Mouse (Mus musculus) cerebellum, adult 9-10 months (tissue): ENCODE data around the gene Pdk4.
A peak's percentile ranks its signal among the peaks of the same experiment; 100 is the strongest.

ENCODE experiments used
- DNase-seq: peaks from one replicate; pipeline ENCODE4 v3.0.0; 2022

Pdk4 gene

DNA sequence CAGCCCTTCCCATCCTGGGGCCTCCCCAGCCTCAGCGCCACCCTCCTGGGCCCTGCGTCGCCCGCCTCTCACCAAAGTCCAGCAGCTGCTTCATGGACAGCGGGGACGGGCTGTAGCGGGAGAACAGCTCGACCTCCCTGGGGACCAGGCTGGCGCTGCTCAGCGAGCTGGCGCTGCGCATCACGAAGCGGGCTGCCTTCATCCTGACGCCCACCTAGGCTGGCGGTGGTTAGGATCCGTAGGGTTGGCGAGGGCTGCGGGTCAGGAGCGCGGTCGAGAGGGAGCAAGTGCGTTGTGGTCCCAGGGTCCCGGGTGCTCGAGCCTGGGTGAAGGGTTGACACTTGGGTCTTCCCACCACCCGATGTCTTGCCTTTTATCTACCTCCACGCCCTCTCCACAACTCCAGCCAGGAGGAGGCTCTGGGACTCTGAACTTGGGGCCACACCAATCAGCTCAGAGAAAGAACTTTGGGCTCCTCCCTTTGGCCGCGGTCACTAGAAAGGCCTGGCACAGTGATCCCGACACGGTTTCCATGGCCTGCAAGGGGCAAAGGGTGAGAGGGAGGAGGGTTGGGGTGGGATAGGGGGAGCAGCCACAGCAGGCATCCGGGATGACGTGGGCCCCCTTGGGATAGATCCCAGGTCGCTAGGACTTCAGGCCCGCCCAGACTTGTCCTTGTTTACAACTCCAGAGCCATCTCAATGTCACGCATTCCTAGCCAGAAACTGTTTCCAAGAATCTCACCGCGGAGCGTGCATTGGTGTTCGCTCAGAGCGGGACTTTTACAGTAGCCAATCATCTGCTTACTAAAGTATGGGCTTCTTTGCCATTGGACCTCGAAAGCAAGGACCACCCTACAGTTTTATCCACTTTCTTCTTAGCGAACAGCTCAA, at the start of gene Pdk4:
Gene Pdk4 (minus strand): TSS at position 349 of the 893 bp plus-strand sequence.
- DNase-seq = peak; percentile 23

- DNase-seq = no peak
These were observed 41.8 kb upstream of the Pdk4 start for GRCm38 (mm10) chr6:5537855-5538365.

- DNase-seq = no peak
These were observed 39.6 kb upstream of the Pdk4 start for GRCm38 (mm10) chr6:5535754-5536153.

DNA sequence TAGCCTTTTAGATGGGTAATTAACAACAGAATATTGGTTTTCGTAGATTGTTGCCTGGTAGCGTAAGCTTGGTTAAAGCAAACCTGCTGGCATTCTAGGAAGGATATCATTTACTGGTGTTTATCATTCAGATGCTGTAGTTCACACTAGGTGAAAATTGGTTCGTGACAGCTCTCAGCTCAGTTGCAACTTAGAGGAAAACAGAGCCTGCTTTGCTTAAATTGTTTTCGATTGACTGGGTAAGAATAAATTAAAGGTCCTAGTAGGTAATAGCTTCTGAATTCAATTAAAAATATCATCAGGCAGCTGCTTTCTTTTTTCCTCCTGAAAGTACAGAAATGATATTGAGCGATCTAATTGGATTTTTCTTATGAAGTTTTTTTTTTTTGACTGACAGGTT, 21.0 kb upstream of the Pdk4 start:
- DNase-seq = no peak

DNA sequence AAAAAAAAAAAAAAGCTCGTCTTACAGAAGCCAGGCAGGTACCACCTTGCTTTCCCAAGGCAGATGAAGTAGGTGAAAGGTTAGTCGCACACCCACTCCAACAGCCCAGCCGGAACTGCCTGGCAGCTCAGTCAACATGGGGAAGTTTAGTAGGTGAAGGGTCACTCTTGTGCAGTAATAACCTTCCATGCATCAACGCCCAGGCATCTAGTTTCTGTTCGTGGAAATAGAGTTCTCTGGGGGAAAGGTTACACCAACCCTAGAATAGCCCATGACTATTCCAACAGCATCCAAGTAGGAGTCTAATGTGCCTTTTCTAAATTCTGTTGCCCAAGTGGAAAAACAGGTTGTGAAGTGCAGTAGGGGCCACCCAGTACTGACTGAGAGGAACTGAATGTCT, 13.6 kb upstream of the Pdk4 start:
- DNase-seq = no peak

GRCm38 (mm10) chr6:5509303-5509702, 13.2 kb upstream of the Pdk4 start:
- DNase-seq = no peak

- DNase-seq = no peak
These were observed 11.7 kb upstream of the Pdk4 start for GRCm38 (mm10) chr6:5507821-5508220.

GRCm38 (mm10) chr6:5506271-5506670, 10.2 kb upstream of the Pdk4 start:
- DNase-seq = no peak

GRCm38 (mm10) chr6:5502810-5503209, 6.7 kb upstream of the Pdk4 start:
- no peak for DNase-seq

DNA sequence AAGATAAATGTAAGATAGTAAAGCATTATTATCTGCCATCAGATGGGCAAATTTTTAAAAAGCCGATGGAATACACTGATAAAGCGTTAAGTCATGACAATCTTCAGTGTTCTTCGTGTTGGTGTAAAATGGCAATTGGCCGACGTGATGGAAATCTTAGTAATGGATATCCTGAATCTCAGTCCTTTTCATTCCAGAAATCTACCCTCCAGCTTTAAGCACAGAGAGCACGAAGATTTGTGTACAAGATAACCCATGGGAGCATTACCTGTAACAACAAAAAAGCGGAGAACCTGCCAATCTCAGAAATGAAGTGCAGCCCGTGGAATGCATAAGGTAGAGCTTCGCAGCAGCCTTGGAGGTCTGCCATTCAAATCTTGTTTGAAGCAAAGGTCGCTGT, 5.4 kb upstream of the Pdk4 start:
- no peak for DNase-seq

GRCm38 (mm10) chr6:5498740-5499139, 2.6 kb upstream of the Pdk4 start:
- DNase-seq = no peak

GRCm38 (mm10) chr6:5496854-5497235, 736 bp upstream of the Pdk4 start:
- no peak for DNase-seq

DNA sequence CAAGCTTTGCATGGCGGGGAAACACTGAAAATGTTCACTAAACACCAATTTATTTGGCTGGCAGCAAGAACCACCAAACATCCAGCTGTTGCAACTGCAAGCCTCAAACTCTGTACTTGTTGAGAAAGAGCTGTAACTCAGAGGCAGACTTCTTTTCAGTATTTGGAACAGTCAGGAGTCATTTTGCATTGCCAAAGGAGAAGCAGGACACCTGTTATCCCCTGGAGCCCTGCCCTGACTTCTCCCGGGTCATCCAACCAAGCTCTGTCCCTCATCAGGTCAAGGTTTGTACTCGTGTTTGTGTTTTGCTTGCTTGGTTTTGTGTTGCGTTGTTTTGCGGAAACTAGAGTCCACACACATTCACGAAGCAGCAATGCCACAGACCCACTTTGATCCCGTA, 11.1 kb downstream of the Pdk4 start:
- DNase-seq = no peak

DNA sequence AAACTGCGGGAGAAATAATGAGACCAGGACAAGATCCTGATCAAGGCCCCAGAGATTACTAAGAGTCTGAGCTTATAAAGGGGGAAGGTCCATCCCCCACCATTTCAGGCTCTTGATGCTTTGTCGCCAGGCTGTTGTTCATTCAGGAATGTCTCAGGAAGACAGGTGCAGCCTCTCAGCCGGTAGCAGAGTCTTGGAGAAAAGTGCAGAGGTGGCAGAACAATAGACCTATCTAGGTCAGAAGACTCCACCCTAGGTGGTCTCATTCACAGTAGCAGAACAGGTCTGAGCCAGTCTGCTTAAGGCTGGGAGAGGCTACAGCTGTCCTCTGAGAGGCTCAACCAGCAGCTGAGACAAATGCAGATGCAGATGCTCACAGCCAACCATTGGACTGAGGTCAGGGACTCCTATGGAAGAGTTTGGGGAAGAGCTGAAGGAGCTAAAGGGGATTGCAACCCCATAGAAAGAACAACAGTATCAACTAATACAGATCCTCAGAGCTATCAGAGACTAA, 13.8 kb downstream of the Pdk4 start:
- DNase-seq = no peak

GRCm38 (mm10) chr6:5481066-5481465, 15.0 kb downstream of the Pdk4 start:
- DNase-seq = no peak

- no peak for DNase-seq
These were observed 22.1 kb downstream of the Pdk4 start for GRCm38 (mm10) chr6:5474021-5474420.

DNA sequence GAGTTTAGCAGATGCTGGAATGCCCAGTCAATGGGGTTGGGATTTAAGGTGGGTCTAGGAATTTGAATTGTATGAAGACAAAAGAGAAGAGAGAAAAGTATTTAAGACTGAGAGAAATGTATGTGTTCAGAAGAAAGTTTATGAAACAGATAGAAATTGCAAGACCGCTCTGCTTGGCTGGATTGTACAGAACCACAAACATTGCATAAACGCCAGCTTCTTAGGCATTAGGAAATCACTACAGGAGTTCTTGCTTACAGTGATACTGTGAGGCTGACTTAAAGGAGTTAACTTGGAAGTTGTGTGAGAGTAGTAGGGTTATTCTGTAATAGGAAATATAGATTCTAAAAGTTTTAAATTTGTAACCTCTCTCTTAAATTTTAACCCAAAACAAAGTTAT, 23.4 kb downstream of the Pdk4 start:
- no peak for DNase-seq

DNA sequence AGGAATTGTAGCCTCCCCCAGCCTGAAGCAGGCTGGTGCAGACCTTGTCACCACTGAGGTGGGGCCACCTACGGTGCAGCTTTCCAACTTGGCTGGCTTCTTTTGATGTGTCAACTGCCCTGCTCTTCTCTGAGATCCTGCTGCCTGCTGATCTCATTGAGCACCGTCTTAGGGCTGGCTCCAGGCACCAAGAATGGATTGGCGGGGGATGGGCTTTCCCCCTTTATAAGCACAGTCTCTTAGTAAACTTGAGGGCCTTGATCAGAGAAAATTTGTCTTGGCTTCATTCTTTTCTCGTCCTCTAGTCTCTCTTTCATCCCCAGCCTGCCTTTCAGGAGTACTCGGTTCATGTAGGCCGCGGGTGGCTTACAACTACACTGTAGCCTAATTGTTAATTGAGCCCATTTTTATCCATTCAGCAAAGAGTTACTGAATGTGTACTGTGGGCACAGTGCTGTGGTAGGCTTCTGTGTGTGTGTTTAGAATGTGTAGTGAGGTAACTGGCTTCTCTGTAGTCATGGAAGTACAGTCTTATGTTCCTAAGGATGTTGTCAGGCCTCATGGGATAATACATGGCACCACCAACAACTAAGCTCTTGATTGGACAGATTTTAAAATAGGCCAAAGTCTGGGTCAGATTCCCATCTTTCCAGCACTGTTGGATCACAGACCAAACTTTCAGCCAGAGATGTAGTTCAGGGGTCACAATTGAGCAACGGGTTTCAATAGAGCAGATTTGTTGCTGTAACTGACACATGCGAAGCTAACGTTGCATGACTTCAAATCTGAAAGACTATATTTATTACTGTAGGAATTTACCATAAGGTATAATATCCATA, 25.4 kb downstream of the Pdk4 start:
- no peak for DNase-seq

- DNase-seq = no peak
These were observed 40.3 kb downstream of the Pdk4 start for GRCm38 (mm10) chr6:5455836-5456235.

- no peak for DNase-seq
These were observed 46.2 kb downstream of the Pdk4 start for GRCm38 (mm10) chr6:5449878-5450277.

- no peak for DNase-seq
These were observed 47.7 kb downstream of the Pdk4 start for GRCm38 (mm10) chr6:5448396-5448795.

DNA sequence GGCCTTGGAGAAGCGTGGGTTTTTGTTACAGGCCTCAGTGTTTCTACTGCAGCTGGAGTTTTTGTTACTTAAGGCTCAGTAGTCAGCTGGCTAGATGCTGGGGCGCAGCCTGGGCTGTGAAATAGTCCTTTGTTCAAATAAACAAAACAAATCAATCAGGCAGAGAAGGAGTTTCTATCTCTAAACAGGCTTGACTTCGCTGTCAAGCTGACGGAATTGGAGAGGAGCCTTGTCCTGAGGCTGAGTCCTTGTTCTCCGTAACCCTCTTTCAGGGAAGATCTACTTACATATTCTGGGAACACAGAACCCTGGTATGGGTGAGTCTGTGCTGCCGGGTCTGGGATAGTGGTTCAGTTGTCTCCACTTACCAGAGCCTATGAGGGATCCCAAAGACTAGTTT, 48.6 kb downstream of the Pdk4 start:
- DNase-seq = no peak

GRCm38 (mm10) chr6:5447013-5447412, 49.1 kb downstream of the Pdk4 start:
- DNase-seq = no peak
